Mouse (Mus musculus) inflammation-experienced regulatory T-cells, adult 6 months (primary cell): ENCODE results near the gene Caly. TPM values are rescaled to one million over a fixed set of nuclear protein-coding genes. Genes with fewer than 3 reads are reported as not detected.
A peak's percentile ranks its signal among the peaks of the same experiment; 100 is the strongest.

Experiments used
- ATAC-seq: one replicate; pipeline ENCODE4 v1.8.0; 2017
- polyA plus RNA-seq, 3 experiments: library from polyadenylated mRNA; unstranded; fragments of 100-300 nt; shearing (Covaris generic); gene quantifications; one replicate each; pipeline ENCODE4 v1.2.1; 2017

Caly gene
- polyA plus RNA-seq, 3 experiments from 2014 or later = not detected

- peak; percentile 89 for ATAC-seq
These were observed 45.8 kb downstream of the Caly start, which contains the start of the genes Zfp511 and Tubgcp2 for GRCm38 (mm10) chr7:140036281-140037170. Zfp511 (plus strand) TSS chr7:140036391. Tubgcp2 (minus strand) TSS chr7:140036669.

GRCm38 (mm10) chr7:140035456-140035855, 46.9 kb downstream of the Caly start:
- ATAC-seq = no peak

- ATAC-seq = no peak
These were observed 49.0 kb downstream of the Caly start for GRCm38 (mm10) chr7:140033386-140033785.

GRCm38 (mm10) chr7:140032366-140032765, 50.0 kb downstream of the Caly start:
- ATAC-seq = no peak

GRCm38 (mm10) chr7:140031771-140032170, 50.6 kb downstream of the Caly start:
- no peak for ATAC-seq

Other genes starting within 250 kb of the Caly start
- gene Adgra1, start 248.4 kb downstream of the Caly start, polyA plus RNA-seq = not detected
- gene Kndc1, start 187.9 kb downstream of the Caly start, polyA plus RNA-seq = under 1 TPM; 0.20 to 0.49 (median 0.38) TPM
- 1 to 10 TPM; 3.3 to 5.0 (median 3.6) TPM for gene Utf1, start 138.8 kb downstream of the Caly start, polyA plus RNA-seq
- gene 6430531B16Rik, start 103.8 kb downstream of the Caly start, polyA plus RNA-seq = 1 to 10 TPM in 2 of 3 experiments, under 1 TPM in 1; 0.66 to 1.5 (median 1.0) TPM
- gene Adam8, start 90.0 kb downstream of the Caly start, polyA plus RNA-seq = 10 to 100 TPM in 2 of 3 experiments, 1 to 10 TPM in 1; 8.8 to 59.4 (median 13.1) TPM
- 10 to 100 TPM; 25.0 to 30.1 (median 25.7) TPM for gene Zfp511, start 46.2 kb downstream of the Caly start, polyA plus RNA-seq
- 10 to 100 TPM; 24.8 to 32.5 (median 28.0) TPM for gene Tubgcp2, start 45.9 kb downstream of the Caly start, polyA plus RNA-seq
- gene Msx3, start 33.5 kb downstream of the Caly start, polyA plus RNA-seq = not detected
- not detected for gene Prap1, start 10.8 kb upstream of the Caly start, polyA plus RNA-seq
- gene Fuom, start 19.9 kb upstream of the Caly start, polyA plus RNA-seq = 10 to 100 TPM; 11.6 to 13.9 (median 12.7) TPM
- 1 to 10 TPM; 1.9 to 5.3 (median 3.8) TPM for gene Paox, start 33.3 kb upstream of the Caly start, polyA plus RNA-seq
- gene Echs1, start 33.9 kb upstream of the Caly start, polyA plus RNA-seq = 10 to 100 TPM; 73.3 to 94.2 (median 81.1) TPM
- gene Mtg1, start 55.0 kb upstream of the Caly start, polyA plus RNA-seq = 10 to 100 TPM; 16.4 to 28.8 (median 22.9) TPM
- not detected for gene Sprn, start 72.3 kb upstream of the Caly start, polyA plus RNA-seq
- gene Olfr522, start 82.2 kb upstream of the Caly start, polyA plus RNA-seq = under 1 TPM in 1 of 3 experiments, not detected in 2; 0.07 TPM
- gene Olfr523, start 90.7 kb upstream of the Caly start, polyA plus RNA-seq = not detected
- under 1 TPM in 1 of 3 experiments, not detected in 2; 0.13 TPM for gene Olfr524, start 123.4 kb upstream of the Caly start, polyA plus RNA-seq
- gene Cd163l1, start 135.7 kb upstream of the Caly start, polyA plus RNA-seq = under 1 TPM in 2 of 3 experiments, not detected in 1; 0.27 to 0.55 TPM
- gene 5830411N06Rik, start 164.7 kb upstream of the Caly start, polyA plus RNA-seq = 1 to 10 TPM in 1 of 3 experiments, not detected in 2; 2.9 TPM
- under 1 TPM; 0.25 to 0.54 (median 0.34) TPM for gene Olfr525, start 238.3 kb upstream of the Caly start, polyA plus RNA-seq